Mouse (Mus musculus) G1E (cell line): ENCODE measurements around the gene Nckap5.

ENCODE experiments used
- CTCF ChIP-seq: IDR thresholded peaks from 2 replicates; pipeline ENCODE4 v1.5.1; 2012; ENCODE audit warnings: low read depth, low read length, inconsistent platforms, mixed read lengths
- GATA1 ChIP-seq: IDR thresholded peaks from 2 replicates; pipeline ENCODE4 v1.6.1; 2012; ENCODE audit warnings: borderline replicate concordance, low read length, inconsistent platforms, mixed read lengths
- GATA2 ChIP-seq: IDR thresholded peaks from 2 replicates; pipeline ENCODE4 v1.6.1; 2012; ENCODE audit warnings: low read depth, low read length, inconsistent platforms, borderline replicate concordance
- POLR2AphosphoS5 ChIP-seq: IDR thresholded peaks from 2 replicates; pipeline ENCODE4 v1.6.1; 2012; ENCODE audit warnings: low read depth, low read length, inconsistent platforms; ENCODE audit not compliant: insufficient replicate concordance
- TAL1 ChIP-seq: conservative IDR thresholded peaks from 2 replicates; pipeline ENCODE4 v1.6.1; 2012; ENCODE audit warnings: low read depth, low read length, inconsistent platforms, mixed read lengths

DNA sequence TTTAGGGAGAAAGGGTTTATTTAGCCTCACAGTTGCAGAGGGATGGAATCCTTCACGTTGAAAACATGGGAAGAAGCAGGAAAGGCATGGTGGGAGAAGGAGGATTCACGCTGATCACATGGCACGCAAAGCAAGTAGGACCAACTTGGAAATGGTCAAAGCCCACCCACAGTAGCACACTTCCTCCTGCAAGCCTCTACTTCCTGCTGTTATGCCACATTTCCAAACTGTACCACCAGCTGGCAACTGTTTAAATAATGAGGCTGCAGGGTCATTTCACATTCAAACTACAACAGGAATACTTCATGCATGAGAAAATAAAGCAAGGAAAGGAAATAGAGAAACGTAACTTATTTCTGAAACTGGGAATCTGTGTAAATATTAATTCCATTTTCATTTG, 15.7 kb upstream of the Nckap5 start:
- TF ChIP-seq CTCF (no peak), GATA1 (no peak), TAL1 (no peak), POLR2AphosphoS5 (no peak), GATA2 (no peak)
